Mouse (Mus musculus) cerebellum, postnatal 14 days (tissue): ENCODE data around the gene Sox15.
"Not testable (repeated sequence)": the region's sequence is repeated elsewhere in the genome, so short reads cannot be mapped to it uniquely, and the experiment has no call there.

Experiments
- DNase-seq, 2 experiments: peaks; one replicate each; pipeline ENCODE4 v3.0.0; 2021; ENCODE audit warnings: mixed read lengths in 2 of 2

Sox15 gene

DNA sequence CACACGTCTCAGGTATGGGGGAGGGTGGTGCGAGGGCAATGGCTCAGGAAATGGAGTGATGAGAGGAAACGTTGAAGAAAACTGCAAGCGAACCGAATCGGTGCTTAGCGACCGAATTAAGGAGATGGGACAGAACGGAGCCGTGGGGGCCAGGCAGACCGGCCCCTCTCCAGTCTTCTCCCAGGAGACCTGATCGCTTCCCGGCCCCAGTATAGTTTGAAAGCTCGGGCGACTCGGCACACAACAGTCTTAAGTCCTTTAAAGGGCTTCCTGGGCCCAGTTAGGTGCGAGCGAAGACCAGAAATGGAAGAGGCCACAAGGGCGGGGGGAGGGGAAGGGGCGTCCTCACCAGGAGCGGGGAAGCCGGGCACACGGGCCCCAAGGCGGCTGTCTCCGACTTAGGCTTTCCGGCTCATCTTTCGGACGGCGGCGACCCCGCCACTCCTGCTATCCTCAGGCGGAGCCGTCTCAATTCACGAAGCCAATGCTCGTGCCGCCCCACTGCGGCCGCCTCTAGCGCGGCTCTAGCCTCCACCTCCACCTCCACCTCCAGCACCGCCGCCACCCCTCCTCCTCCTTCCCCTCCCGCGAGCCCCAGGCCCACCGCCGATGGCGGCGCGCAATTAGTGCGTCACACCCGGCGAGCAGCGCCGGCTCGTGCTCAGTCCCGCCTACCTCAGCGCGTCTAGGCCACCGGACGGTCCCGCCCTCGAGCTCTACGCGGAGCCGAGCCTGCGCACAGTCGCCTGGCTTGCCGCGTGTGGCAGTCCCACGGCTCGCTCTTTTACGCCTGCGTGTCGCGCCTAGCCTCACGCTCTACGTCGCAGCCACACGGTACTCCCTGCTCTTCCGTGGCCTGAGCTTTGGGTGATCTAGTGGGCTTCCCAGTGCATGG lies 26.4 kb downstream of the Sox15 start, which contains the start of gene Senp3:
TSS of gene Senp3 (minus strand) at position 771 of the 895 bp plus-strand sequence.
- peak; percentile 97 to 98 for DNase-seq

DNA sequence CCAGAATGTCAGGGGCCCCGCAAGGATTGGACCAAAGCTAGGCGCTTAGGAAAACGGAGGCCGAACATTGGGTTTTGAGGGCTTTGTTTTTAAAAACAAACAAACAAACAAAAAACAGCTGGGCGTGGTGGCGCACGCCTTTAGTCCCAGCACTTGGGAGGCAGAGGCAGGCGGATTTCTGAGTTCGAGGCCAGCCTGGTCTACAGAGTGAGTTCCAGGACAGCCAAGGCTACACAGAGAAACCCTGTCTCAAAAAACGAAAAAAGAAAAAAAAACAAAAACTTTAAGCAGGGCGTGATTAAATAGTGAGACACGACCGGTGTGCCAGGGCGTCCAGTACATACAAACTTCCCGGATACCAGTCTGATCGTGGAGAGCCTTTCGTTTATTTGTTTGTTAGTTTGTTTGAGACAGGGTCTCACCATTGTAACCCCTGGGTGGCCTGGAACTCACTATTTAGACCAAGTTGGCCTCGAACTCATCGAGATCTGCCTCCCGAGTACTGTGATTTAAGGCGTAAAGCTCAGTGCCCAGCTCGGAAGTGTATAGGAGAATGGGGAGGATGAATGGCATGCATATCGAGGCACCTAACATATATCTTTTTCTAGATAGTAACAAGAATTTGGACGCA lies 27.2 kb downstream of the Sox15 start:
- peak in 1 of 2 experiments; percentile 46 for DNase-seq

DNA sequence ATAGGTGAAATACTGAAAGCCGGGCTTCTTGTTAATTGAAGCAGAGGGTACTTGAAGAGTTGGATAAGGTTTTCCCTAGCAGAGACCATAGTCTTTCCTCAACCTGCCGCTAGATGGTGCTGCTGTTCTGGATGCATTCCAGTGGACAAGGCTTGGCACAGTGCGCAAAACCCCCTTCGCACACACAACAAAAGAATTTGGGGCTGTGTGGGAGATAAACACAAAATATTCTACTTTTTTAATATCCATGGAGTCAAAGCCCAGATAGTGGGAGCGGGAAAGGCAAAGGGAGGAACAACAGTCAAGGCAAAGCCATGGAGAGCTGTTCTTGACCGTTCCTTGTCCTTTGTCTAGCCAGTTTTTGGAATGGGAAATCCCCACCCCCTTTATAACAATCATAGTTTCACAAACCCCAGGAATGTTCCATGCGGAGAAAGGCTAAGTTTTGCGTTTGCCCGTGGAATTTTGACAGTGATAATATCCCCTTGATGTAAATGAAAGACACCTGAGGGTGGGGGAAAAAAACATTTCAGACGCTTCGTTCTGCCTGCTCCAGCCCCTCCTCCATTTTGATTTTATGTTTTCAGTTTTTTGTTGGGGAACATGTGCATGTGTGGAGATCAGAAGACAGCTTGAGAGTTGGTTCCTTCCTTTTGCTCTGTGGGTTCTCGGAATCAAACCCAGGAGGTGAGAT lies 27.9 kb downstream of the Sox15 start:
- peak; percentile 96 to 97 for DNase-seq

DNA sequence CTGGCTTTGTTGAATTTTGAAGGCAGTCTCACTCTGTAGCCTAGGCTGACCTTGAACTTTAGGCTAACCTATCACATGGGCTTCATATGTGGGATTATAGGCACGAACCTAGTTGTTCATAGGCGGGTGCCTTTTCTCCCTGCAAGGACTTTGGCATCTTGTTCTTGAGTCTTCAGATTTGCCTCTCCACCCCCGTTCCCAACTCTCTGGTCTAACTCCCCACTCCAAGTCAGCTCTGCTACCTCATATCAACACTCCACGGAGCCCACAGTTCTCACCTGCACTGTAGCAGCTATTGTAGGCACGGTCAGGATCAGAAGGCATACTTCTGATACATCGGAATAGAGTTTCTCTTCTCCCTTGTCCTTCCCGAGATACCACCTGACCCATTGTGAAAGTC lies 28.5 kb downstream of the Sox15 start:
- DNase-seq = no peak

DNA sequence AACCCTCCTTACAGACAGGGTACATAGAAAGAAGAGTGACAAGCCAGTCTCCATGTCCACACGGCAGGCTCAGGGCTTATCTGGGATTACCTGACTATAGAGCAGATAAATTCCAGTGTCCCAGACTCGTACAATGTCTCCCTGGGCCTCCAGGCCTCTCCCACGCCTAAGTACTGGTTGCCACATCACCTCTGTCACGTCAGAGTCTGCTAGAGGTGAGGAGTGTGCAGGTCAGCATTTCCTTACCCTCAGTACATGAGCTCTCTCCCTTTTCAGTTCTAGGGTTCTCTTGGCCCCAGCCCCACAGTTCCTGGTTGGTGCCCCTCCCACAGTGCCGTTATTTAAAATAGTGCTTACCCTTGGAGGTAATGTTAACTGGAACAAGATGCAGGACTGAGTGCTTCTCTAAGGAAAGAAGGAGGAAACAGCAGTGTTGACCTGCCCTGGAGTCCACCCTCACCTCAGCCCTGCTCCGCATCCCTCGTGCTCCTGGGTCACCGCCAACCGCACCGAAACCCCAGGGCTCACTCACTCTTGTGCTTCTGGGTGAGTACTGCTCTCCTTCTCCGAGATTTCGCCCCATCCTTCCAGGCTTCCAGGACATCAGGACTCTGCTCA lies 29.1 kb downstream of the Sox15 start:
- peak; percentile 41 to 51 for DNase-seq

DNA sequence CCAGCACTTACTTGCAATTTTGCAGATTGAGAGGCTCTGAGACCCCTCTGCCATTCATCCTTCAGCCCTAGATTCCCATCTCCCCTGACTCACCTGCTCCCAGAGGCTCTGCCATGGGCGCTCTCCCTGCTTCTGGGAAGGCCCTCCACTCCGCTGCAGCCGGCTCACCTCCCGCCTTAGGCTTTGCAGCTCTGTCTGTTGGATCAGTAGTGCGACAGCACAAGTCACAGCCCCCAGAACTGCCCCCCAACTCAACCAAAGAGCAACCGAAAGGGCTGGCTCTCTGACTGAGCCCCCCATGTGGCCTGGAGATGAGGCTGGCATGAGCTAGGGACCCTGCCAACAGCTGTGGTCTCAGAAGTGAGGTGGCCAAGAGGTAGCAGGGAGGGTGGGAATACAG lies 29.8 kb downstream of the Sox15 start:
- DNase-seq = peak; percentile 36 to 48

DNA sequence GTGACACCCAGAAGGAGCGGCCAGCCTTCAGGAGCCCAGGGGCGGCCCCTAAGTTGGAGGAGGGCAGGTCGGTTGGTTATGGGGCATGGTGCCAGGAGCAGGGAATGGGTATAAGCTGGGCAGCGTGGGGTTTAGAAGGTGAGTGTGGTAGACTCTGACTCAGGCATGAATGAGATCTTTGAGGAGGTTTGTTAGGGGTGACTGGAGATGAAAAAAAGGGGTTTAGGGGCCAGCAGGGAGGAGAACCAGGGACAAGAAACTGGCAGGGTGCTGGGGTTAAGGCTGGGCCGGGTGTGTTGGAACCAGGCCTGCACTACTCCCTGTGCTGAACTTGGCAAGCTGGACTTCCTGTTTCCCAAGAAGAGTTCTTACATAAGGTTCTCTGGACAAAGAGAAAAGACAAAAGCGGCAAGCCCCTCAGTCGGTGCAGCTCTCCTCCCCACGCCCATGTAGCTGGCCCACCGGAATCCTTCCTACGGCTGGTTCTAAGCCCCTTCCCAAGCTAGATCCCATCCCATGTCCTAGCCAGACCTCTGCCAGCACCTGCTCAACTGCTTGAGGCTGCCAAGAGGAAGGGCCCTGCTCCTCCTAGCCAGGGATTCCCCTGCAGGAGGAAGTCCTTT lies 30.5 kb downstream of the Sox15 start, which contains the start of gene Tnfsf13:
TSS of gene Tnfsf13 (minus strand) at position 259 of the 623 bp plus-strand sequence.
- DNase-seq = peak; percentile 79 to 85

DNA sequence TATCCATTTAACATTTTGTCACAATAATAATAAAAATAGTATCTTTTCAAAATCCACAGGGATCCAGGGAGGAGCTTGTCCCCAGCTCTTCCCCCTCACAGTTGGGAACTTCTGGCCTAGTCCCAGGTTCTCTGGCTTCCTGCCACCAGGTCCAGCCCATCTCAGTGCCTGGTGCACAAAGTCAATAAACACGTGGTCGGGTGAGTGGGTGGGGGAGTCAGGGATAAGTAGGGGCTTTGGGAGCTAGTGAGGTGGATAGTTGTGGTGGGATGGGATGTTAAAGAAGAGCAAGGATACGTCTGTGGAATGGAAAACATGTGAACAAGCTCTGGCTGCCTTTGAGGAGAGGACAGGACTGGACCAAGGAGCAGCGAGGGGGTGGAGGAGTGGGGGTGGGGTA lies 31.3 kb downstream of the Sox15 start:
- DNase-seq = peak; percentile 90 to 92

DNA sequence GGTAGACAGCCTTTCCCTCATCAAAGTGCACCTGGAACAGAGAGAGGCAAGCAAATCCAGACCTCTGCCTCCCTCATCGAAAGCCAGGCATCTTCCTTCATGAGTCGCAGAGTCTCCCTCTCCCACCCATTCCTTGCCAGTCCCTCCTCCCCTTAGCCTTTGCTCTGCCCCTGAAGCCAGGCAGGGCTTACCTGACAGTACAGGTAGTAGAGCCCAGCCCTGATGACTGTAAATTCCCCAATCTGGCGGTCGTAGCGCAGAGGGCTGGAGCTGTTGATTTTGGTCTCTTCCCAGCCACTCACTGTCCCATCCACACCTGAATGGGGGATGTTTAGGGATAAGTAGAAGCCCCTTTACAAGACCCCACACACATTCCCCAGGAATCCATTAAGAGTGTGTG lies 31.9 kb downstream of the Sox15 start:
- DNase-seq = no peak

DNA sequence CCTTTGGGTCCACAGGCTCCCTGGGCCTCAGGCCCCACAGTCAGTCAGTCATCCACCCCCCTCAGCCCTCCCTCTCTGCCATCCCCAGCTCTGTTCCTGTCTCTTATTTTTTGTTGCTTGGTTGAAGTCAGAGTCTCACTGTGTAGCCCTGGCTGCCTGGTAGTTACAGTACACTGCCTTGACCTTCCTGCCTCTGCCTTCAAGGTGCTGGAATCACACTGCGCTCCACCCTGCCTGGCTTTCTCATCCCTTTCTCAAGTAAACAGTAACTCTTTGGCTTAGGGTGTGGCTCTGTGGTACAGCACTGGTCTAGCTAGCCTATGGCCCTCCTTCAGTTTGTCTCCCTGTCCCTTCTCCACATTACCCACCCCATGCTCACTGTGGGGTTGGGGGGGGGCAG lies 34.8 kb downstream of the Sox15 start:
- no peak for DNase-seq

DNA sequence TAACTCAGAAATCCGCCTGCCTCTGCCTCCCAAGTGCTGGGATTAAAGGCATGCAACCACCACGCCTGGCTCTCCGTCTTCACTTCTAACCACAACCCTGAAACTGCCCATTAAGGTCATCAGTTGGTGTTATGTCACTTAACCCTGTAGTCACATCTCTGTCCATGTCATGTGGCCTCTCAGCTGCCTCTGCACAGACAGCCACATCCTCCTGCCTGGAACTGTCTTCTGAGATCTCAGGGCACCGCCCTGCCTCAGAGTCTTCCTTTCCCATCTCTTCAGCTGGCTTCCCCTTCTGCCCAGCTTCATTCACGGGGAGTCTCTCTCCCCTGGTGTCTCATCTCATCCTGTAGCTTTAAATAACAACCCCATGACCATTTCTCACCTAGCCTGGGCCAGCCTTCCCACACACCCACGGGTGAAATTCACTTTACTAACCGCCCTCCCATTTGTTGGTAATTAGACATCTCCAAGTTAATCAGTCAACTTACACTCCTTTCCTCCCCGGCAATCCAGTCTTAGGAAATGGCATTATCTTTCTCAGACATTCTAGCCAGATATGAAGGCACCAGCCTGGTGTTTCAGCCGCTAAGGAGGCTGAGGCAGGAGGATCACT lies 37.2 kb downstream of the Sox15 start:
- no peak for DNase-seq

DNA sequence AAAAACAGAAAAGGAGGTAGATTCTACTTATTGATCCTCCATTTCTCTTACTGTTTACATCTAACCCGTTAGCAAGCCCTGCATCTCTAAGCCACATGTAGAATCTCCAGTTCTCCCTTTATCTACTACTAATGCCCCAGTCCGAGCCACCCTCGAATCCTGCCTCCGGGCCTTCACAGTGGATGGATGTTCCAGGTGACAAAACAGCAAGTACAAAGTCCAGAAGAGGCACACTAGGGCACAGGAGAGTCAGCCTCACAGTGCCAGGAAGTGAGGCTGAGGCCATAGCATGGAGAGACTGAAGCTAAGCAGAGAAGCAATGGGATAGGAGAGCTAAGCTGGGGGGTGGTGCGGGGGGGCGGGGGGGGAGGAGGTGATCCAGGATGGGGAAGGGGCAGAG lies 37.7 kb downstream of the Sox15 start:
- no peak for DNase-seq

DNA sequence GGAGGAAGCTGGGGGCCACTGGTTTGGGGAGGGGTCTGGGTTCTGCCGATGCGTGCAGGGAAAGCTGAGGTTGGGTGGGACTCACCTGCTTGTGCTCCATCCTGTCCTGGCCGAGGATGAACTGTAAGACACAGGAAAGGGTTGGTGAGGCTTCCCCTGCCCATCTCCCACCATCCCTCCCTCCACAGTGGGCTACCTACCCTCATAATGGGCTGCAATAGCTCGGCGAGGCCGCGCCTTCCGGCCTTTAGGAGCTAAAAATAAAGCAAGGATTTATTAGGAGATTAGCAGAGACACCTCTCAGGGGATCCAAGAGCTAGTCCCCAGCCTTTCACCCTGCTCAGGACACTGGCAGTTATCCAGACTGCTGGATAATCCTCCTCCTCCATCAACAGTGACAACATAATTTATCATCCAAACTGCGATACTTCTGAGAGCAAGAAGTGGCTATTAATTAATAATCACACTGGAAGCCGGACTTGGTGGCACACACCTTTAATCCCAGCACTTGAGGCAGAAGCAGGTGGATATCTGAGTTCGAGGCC lies 38.4 kb downstream of the Sox15 start:
- DNase-seq = no peak

DNA sequence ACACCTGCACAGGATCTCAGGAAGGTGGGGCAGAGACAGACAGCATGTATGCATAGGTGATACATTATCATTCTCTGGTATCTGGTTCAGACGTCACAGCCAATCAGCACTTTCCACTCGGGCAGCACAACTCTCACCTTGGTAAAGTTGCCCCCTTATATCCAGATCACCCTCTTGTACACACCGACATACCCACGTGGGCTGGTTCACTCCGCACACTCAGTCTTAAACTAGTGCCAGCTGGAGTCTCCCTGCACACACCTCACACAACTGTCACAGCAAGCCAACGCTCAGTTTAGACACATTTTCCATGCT lies 39.9 kb downstream of the Sox15 start:
- DNase-seq = no peak

DNA sequence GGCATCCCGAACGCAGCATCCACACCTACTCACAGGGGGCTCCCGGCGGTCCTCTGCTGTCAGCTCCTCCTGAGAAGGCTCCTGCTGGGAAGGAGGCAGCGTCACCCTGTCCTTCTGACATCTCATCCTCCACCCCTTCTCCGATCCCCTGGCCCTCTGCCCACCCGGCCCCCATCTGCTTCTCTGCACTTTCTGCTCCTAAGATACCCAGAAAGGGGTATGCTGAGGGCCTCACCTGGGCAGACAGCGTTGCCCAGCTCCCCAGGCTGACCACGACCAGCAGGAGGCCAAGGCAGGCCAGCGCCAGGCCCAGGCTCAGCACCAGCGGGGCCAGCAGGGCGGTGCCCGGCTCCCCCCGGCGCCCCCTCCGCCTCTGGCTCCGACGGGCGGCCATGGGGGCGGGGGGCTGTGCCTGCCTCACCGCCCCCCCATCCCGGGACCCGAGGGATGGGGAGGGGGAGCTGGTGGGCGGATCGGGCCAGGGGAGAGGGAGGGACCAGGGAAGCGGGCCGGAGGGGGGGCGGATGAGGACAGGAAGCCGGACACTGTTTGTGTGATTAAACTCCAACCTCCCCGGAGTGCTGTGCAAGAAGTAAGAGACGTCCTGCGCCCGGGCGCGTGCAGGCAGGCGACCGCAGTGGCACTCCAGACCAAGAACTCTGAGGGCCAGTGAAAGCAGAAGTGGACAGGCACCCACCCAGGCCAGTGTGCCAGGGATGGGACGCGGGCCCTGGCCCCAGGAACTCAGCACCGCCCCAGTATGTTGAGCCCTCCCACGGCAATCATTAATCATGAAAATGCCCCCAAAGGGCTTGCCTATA lies 40.5 kb downstream of the Sox15 start, which contains the start of the genes Tnfsf12 and Tnfsfm13:
TSS of gene Tnfsf12 (minus strand) at position 489 of the 821 bp plus-strand sequence.
TSS of gene Tnfsfm13 (minus strand) at position 738 of the 821 bp plus-strand sequence.
- DNase-seq = peak; percentile 68 to 85

DNA sequence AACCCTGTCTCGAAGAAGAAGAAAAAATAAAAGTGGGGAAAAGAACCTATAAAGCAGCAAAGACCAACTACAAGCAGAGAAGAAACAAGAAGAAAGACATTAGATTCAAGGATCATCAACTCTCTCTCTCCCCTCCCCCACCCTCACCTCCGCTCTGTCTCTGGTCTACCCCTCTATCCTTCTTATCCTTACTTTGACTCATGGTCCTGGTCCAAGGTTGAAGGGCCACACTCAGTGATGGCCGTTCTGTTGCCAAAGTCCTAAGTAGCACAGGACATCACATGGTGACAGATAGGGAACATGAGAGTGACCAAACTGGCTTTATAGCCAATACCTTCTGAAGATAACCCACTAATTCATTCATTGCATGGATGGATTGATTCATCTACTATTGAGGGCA lies 42.3 kb downstream of the Sox15 start:
- DNase-seq = no peak

DNA sequence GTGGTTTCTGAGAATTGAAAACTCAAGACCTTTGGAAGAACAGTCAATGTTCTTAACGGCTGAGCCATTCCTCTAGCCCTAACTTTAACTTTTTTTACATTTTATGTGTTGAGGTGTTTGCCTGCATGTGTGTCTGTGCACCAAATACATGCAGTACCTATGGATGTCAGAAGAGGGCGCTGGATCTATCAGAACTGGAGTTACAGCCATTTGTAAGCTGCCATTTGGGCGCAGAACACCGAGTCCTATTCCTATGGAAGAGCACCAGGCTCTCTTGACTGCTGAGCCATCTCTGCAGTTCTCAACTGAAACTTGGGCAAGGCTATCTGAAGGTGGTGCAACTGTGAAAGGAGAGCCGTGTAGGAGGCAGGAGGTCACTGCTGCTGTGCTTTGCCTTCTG lies 43.5 kb downstream of the Sox15 start:
- no peak for DNase-seq

DNA sequence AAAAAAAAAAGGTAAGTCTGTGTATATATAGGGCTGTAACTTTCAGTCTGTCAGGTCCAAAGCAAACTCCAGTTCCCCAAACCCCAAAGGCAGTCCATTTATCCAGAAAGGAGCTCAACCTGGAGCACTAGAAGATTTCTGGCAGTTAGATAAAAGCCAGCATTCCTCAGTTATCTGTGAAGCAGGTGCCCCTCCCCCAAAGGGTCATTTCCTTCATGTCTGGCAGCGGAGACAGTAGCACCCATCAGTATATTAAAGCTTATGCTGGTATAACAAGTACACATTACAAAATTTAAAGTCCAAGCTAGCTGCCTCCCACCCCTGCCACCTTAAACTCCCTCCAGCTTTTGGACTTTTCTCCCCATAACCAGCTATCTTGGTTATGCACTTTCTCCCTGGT lies 44.5 kb downstream of the Sox15 start:
- no peak for DNase-seq

DNA sequence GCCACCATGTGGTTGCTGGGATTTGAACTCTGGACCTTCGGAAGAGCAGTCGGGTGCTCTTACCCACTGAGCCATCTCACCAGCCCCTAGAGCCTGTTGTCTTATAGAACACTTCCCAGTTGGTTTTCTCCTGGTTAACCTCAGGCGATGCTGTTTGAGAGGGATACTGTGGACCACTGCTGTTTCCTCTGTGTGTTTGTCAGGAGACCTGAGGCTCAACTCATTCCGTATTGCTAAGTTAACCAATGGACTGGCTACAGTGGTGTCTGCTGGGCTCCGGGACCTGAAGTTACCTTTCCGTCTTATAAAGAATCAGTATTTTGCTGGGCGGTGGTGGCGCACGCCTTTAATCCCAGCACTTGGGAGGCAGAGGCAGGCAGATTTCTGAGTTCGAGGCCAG lies 47.8 kb downstream of the Sox15 start:
- not testable (repeated sequence) for DNase-seq

DNA sequence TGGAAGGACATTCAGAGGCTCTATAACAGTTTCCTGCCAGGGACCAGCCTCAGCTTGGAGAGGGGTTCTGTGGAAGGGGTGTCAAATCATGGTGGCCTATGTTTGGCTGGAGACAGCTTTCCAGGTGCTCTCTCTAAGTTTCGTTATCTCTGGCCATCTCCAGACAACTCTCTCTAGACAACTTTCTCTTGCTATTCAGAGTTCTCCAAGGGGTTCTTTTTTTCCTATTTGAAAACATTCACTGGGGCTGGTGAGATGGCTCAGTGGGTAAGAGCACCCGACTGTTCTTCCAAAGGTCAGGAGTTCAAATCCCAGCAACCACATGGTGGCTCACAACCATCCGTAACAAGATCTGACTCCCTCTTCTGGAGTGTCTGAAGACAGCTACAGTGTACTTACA lies 48.3 kb downstream of the Sox15 start:
- DNase-seq = not testable (repeated sequence)
